Mouse (Mus musculus) neural tube, embryonic 11.5 days (tissue): ENCODE data around the gene Dcaf8. TPM values are rescaled to one million over a fixed set of nuclear protein-coding genes. Genes with fewer than 3 reads are reported as not detected.

Source experiments
- ATAC-seq: fragments of 200-750 bp; cut with Nextera tagmentation; 2 replicates; pipeline ENCODE4 v1.8.0; 2017; ENCODE audit warnings: moderate number of reproducible peaks, mild to moderate bottlenecking, moderate TSS enrichment, moderate library complexity; ENCODE audit not compliant: insufficient read depth, low FRiP score, low TSS enrichment
- DNase-seq: peaks from one replicate; pipeline ENCODE4 v3.0.0-alpha.2; 2015; ENCODE audit warnings: low spot score
- H3K27ac ChIP-seq: fragments of 300-500 bp; sonication (generic); 2 replicates; pipeline ENCODE4 v1.5.1; 2014; ENCODE audit warnings: low read depth, mild to moderate bottlenecking, low read length
- H3K27me3 ChIP-seq: fragments of 300-500 bp; sonication (generic); 2 replicates; pipeline ENCODE4 v1.6.1; 2014; ENCODE audit warnings: mild to moderate bottlenecking, low read length, mixed read lengths; ENCODE audit not compliant: control insufficient read depth, insufficient read depth
- H3K36me3 ChIP-seq: fragments of 300-500 bp; sonication (generic); 2 replicates; pipeline ENCODE4 v1.6.1; 2014; ENCODE audit warnings: mild to moderate bottlenecking, low read length, moderate library complexity, mixed read lengths; ENCODE audit not compliant: control insufficient read depth, insufficient read depth
- H3K4me1 ChIP-seq: fragments of 300-500 bp; sonication (generic); 2 replicates; pipeline ENCODE4 v1.6.1; 2014; ENCODE audit warnings: low read length, mixed read lengths; ENCODE audit not compliant: control insufficient read depth, insufficient read depth
- H3K4me2 ChIP-seq: fragments of 300-500 bp; sonication (generic); 2 replicates; pipeline ENCODE4 v1.6.1; 2014; ENCODE audit warnings: low read depth, mild to moderate bottlenecking, moderate library complexity
- H3K4me3 ChIP-seq: fragments of 300-500 bp; sonication (generic); 2 replicates; pipeline ENCODE4 v1.5.1; 2014; ENCODE audit warnings: low read depth, low read length
- H3K9ac ChIP-seq: fragments of 300-500 bp; sonication (generic); 2 replicates; pipeline ENCODE4 v1.6.1; 2014; ENCODE audit warnings: mild to moderate bottlenecking, low read length
- H3K9me3 ChIP-seq: fragments of 300-500 bp; sonication (generic); 2 replicates; pipeline ENCODE4 v1.6.1; 2016; ENCODE audit warnings: low read length; ENCODE audit not compliant: control insufficient read depth
- WGBS: fragments of 180-500 bp; shearing (Covaris S2); extraction: QIAGEN DNeasy Blood & Tissue Kit; methylation state at CpG from one replicate; pipeline ENCODE4 v1.1.7; 2014; 5-methylcytosine and 5-hydroxymethylcytosine counted together
- polyA plus RNA-seq: library from polyadenylated mRNA; unstranded; fragments of >200 nt; fragmentation: Nextera tagmentation; extraction: Ambion mirVana; gene quantifications from 2 replicates; pipeline ENCODE4 v1.2.1, GENCODE M21; 2014

Gene Dcaf8
- 105 and 113 TPM in 2 replicates for polyA plus RNA-seq

GRCm38 (mm10) chr1:172147835-172148278, at the start of gene Dcaf8:
TSS of gene Dcaf8 (plus strand) at chr1:172148084.
- Histone ChIP-seq H3K4me1 (no peaks in the 10 kb centered on the region), H3K9me3 (no peaks in the 10 kb centered on the region), H3K27ac (peak within 1 kb of the TSS; percentile 92), H3K27me3 (no peaks in the 10 kb centered on the region), H3K36me3 (peaks cover 5% of the 10 kb centered on the region; the same call in 1 of the 2 replicates), H3K4me3 (peak within 1 kb of the TSS; percentile 96), H3K9ac (peak within 1 kb of the TSS; percentile 99), H3K4me2 (peak within 1 kb of the TSS; percentile 65)
- ATAC-seq (peak; percentile 99), DNase-seq (peak; percentile 99)
- WGBS = under 1% methylated on average over 36 of the region's 42 CpGs

- no peaks in the 10 kb centered on the region for H3K4me1 ChIP-seq
- no peak overlapping the region for H3K4me3 ChIP-seq
- H3K9me3 ChIP-seq = no peaks in the 10 kb centered on the region
- no peak for DNase-seq
- peaks cover 22% of the 10 kb centered on the region for H3K36me3 ChIP-seq
- no peak for ATAC-seq
- H3K9ac ChIP-seq = no peak overlapping the region
- WGBS = 82% methylated on average over 6 of the region's 6 CpGs
- H3K27me3 ChIP-seq = no peaks in the 10 kb centered on the region
- no peak overlapping the region for H3K4me2 ChIP-seq
- H3K27ac ChIP-seq = no peak overlapping the region
Measured at GRCm38 (mm10) chr1:172099325-172100033, 48.4 kb upstream of the Dcaf8 start.

GRCm38 (mm10) chr1:172103619-172104018, 44.3 kb upstream of the Dcaf8 start:
- no peak overlapping the region for H3K9ac ChIP-seq
- no peaks in the 10 kb centered on the region for H3K4me1 ChIP-seq
- H3K27me3 ChIP-seq = no peaks in the 10 kb centered on the region
- peaks cover 31% of the 10 kb centered on the region for H3K36me3 ChIP-seq
- DNase-seq (no peak), ATAC-seq (no peak)
- no peak overlapping the region for H3K4me2 ChIP-seq
- H3K9me3 ChIP-seq = no peaks in the 10 kb centered on the region
- no peak overlapping the region for H3K27ac ChIP-seq
- 85% methylated on average over 4 of the region's 4 CpGs for WGBS
- no peak overlapping the region for H3K4me3 ChIP-seq

GRCm38 (mm10) chr1:172105101-172105500, 42.8 kb upstream of the Dcaf8 start:
- WGBS = 75% methylated on average over 11 of the region's 11 CpGs
- H3K36me3 ChIP-seq = peaks cover 32% of the 10 kb centered on the region

GRCm38 (mm10) chr1:172107777-172108477, 40.0 kb upstream of the Dcaf8 start:
- Histone ChIP-seq H3K36me3 (peaks cover 26% of the 10 kb centered on the region), H3K4me3 (no peak overlapping the region), H3K4me2 (no peak overlapping the region), H3K27ac (no peak overlapping the region), H3K9me3 (no peaks in the 10 kb centered on the region), H3K9ac (no peak overlapping the region), H3K27me3 (no peaks in the 10 kb centered on the region), H3K4me1 (no peaks in the 10 kb centered on the region)
- no peak for DNase-seq
- no peak for ATAC-seq
- WGBS = 77% methylated on average over 10 of the region's 10 CpGs

More at GRCm38 (mm10) chr1:172105101-172105500, 42.8 kb upstream of the Dcaf8 start:
- Histone ChIP-seq H3K9ac (no peak overlapping the region), H3K27ac (no peak overlapping the region), H3K27me3 (no peaks in the 10 kb centered on the region), H3K9me3 (no peaks in the 10 kb centered on the region), H3K4me1 (no peaks in the 10 kb centered on the region), H3K4me3 (no peak overlapping the region), H3K4me2 (no peak overlapping the region)
- ATAC-seq = no peak
- DNase-seq = no peak

GRCm38 (mm10) chr1:172116948-172117347, 30.9 kb upstream of the Dcaf8 start:
- H3K36me3 ChIP-seq = peaks cover 35% of the 10 kb centered on the region
- ATAC-seq = no peak
- H3K4me3 ChIP-seq = no peak overlapping the region
- no peak overlapping the region for H3K27ac ChIP-seq
- DNase-seq = no peak
- H3K27me3 ChIP-seq = no peaks in the 10 kb centered on the region
- no peaks in the 10 kb centered on the region for H3K9me3 ChIP-seq
- H3K4me2 ChIP-seq = no peak overlapping the region
- no peaks in the 10 kb centered on the region for H3K4me1 ChIP-seq
- 95% methylated on average over 5 of the region's 5 CpGs for WGBS
- no peak overlapping the region for H3K9ac ChIP-seq

- no peak for ATAC-seq
- Histone ChIP-seq H3K4me1 (no peaks in the 10 kb centered on the region), H3K9me3 (no peaks in the 10 kb centered on the region), H3K9ac (no peak overlapping the region), H3K27me3 (no peaks in the 10 kb centered on the region), H3K4me2 (no peak overlapping the region), H3K27ac (no peak overlapping the region), H3K4me3 (no peak overlapping the region), H3K36me3 (peaks cover 35% of the 10 kb centered on the region)
- no peak for DNase-seq
- 88% methylated on average over 6 of the region's 6 CpGs for WGBS
Measured at GRCm38 (mm10) chr1:172119100-172119499, 28.8 kb upstream of the Dcaf8 start.

GRCm38 (mm10) chr1:172119720-172120119, 28.2 kb upstream of the Dcaf8 start:
- H3K27ac ChIP-seq = no peak overlapping the region
- H3K9me3 ChIP-seq = no peaks in the 10 kb centered on the region
- no peak for ATAC-seq
- no peak overlapping the region for H3K4me3 ChIP-seq
- no peak overlapping the region for H3K4me2 ChIP-seq
- no peaks in the 10 kb centered on the region for H3K27me3 ChIP-seq
- 58% methylated on average over 3 of the region's 3 CpGs for WGBS
- DNase-seq = peak; percentile 40
- H3K4me1 ChIP-seq = no peaks in the 10 kb centered on the region
- peaks cover 35% of the 10 kb centered on the region for H3K36me3 ChIP-seq
- H3K9ac ChIP-seq = no peak overlapping the region
